Mouse (Mus musculus): ENCODE data around the gene Slc30a6.

Slc30a6 gene

GRCm38 (mm10) chr17:74395383-74396065, at the start of gene Slc30a6:
Gene Slc30a6, plus strand, starts transcription at chr17:74395608.
- peak; percentile 97 for DNase-seq (ENCODE audit: low read depth)

- DNase-seq (ENCODE audit: low read depth): peak; percentile 28
These were observed 31.8 kb upstream of the Slc30a6 start for GRCm38 (mm10) chr17:74363592-74363991.

GRCm38 (mm10) chr17:74376916-74377315, 18.5 kb upstream of the Slc30a6 start:
- no peak for DNase-seq (ENCODE audit: low read depth)

- no peak for DNase-seq (ENCODE audit: low read depth)
These were observed 8.8 kb upstream of the Slc30a6 start for GRCm38 (mm10) chr17:74386657-74387056.

- DNase-seq (ENCODE audit: low read depth): no peak
These were observed 5.6 kb upstream of the Slc30a6 start for GRCm38 (mm10) chr17:74389847-74390246.

GRCm38 (mm10) chr17:74394381-74394780, 1.0 kb upstream of the Slc30a6 start:
- no peak for DNase-seq (ENCODE audit: low read depth)

GRCm38 (mm10) chr17:74394855-74395254, 553 bp upstream of the Slc30a6 start:
- peak; percentile 67 for DNase-seq (ENCODE audit: low read depth)

GRCm38 (mm10) chr17:74396766-74397165, 1.4 kb downstream of the Slc30a6 start:
- no peak for DNase-seq (ENCODE audit: low read depth)

- no peak for DNase-seq (ENCODE audit: low read depth)
These were observed 1.8 kb downstream of the Slc30a6 start for GRCm38 (mm10) chr17:74397173-74397572.

GRCm38 (mm10) chr17:74402486-74403222, 7.2 kb downstream of the Slc30a6 start:
- DNase-seq (ENCODE audit: low read depth): no peak

GRCm38 (mm10) chr17:74406487-74406886, 11.1 kb downstream of the Slc30a6 start:
- DNase-seq (ENCODE audit: low read depth): no peak

- peak; percentile 31 for DNase-seq (ENCODE audit: low read depth)
These were observed 14.3 kb downstream of the Slc30a6 start for GRCm38 (mm10) chr17:74409722-74410121.

GRCm38 (mm10) chr17:74413324-74413723, 17.9 kb downstream of the Slc30a6 start:
- no peak for DNase-seq (ENCODE audit: low read depth)

- no peak for DNase-seq (ENCODE audit: low read depth)
These were observed 19.3 kb downstream of the Slc30a6 start for GRCm38 (mm10) chr17:74414671-74415070.

GRCm38 (mm10) chr17:74416841-74417360, 21.5 kb downstream of the Slc30a6 start:
- DNase-seq (ENCODE audit: low read depth): no peak

- no peak for DNase-seq (ENCODE audit: low read depth)
These were observed 22.8 kb downstream of the Slc30a6 start for GRCm38 (mm10) chr17:74418171-74418570.

- DNase-seq (ENCODE audit: low read depth): no peak
These were observed 25.2 kb downstream of the Slc30a6 start for GRCm38 (mm10) chr17:74420656-74421055.

GRCm38 (mm10) chr17:74424401-74425005, 29.1 kb downstream of the Slc30a6 start:
- DNase-seq (ENCODE audit: low read depth): no peak

GRCm38 (mm10) chr17:74430074-74430473, 34.7 kb downstream of the Slc30a6 start:
- DNase-seq (ENCODE audit: low read depth): no peak

- DNase-seq (ENCODE audit: low read depth): peak; percentile 8
These were observed 36.1 kb downstream of the Slc30a6 start for GRCm38 (mm10) chr17:74431481-74431880.

- DNase-seq (ENCODE audit: low read depth): no peak
These were observed 37.2 kb downstream of the Slc30a6 start for GRCm38 (mm10) chr17:74432631-74433030.

- no peak for DNase-seq (ENCODE audit: low read depth)
These were observed 42.4 kb downstream of the Slc30a6 start for GRCm38 (mm10) chr17:74437762-74438161.

GRCm38 (mm10) chr17:74440486-74440885, 45.1 kb downstream of the Slc30a6 start:
- no peak for DNase-seq (ENCODE audit: low read depth)
